Mouse (Mus musculus): ENCODE measurements around the gene Stk10. TPM values are rescaled to one million over a fixed set of nuclear protein-coding genes. Genes with fewer than 3 reads are reported as not detected.

Gene Stk10
- polyA plus RNA-seq, 1 experiment: 7.2 TPM

DNA sequence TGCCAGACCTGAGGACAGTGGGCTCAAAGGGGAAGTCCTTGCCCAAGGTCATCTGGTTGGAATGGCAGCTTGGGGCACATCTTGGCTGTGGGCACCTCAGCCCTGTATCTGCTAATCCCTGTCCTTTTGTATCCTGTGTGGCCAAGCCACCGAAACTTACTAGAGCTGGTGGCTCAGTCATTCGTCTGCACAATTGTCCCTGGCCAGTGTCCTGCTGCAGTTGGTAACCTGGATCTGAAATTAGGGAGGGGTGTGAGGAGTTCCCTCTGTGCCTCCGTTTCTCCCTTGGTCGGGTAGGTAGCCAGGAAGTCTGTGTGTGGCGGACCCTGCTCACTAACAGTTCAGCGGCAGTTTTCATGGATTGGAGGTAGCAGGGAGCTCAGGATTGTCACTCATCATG lies 57.1 kb downstream of the Stk10 start:
- H3K4me3 ChIP-seq (ENCODE audit: low read depth, low read length): no peak overlapping the region
- no peaks in the 10 kb centered on the region for H3K36me3 ChIP-seq (ENCODE audit: control insufficient read depth, insufficient read depth, low read length, poor library complexity, severe bottlenecking)
- H3K9me3 ChIP-seq (replicated peaks; ENCODE audit: control insufficient read depth, insufficient read depth, low read length, poor library complexity, severe bottlenecking): no peaks in the 10 kb centered on the region
- no peak overlapping the region for H3K27ac ChIP-seq (ENCODE audit: insufficient read depth, low read length)
- TF ChIP-seq POLR2A (IDR thresholded peaks at IDR 0.05; ENCODE audit: insufficient read depth, low read length) (no peak), EP300 (IDR thresholded peaks at IDR 0.05; ENCODE audit: insufficient read depth, low read depth, low read length) (no peak), CTCF (IDR thresholded peaks at IDR 0.05; ENCODE audit: low read depth, low read length) (no peak)
- H3K27me3 ChIP-seq (ENCODE audit: control insufficient read depth, insufficient read depth, low read length, poor library complexity, severe bottlenecking): no peaks in the 10 kb centered on the region
- H3K9ac ChIP-seq (ENCODE audit: low read depth, poor library complexity, severe bottlenecking): no peak overlapping the region
- H3K4me1 ChIP-seq (ENCODE audit: control insufficient read depth, insufficient read depth, low read length): no peaks in the 10 kb centered on the region

DNA sequence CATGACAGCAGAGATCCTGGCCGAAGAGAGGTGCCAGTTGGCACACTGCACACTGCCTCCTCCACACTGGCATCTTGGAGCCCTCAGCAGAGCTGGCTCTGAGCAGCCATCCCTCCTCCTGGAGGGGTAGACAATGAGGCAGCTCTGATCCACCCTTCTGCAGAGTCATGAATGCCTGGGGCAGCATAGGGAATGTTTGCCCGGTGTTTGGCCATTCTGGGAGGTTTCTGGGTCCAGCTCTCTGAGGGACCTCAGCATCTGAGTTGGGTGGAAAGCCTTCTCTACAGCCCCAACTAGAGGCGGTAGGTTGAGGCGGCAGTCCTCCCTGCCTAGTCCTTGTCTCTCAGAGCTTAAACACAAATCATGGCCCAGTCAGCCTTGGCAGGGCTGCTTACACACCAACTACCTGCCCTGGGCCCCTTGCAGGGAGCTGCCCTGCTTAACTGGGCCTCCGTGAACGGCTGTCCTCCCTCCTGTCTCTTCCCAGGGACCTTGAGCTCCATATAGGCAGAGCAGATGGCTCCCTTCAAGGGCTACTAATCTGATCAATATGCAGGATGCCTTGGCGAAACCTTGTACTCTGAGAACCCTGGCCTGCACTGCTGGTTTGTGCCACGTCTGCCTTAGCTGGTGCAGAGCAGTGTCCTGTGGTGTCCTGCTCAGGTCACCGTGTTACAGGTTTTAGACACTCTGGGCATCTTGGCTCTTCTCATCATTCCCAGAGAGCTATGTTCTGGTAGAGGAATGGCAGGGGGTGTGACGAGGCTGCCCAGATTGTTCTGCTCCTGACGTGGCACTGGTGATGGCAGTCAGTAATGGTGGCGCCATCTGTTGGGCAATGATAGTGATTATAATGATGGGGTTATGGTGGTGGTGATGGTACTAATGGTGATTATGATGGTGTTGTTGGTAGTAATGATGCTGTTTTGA lies 59.1 kb downstream of the Stk10 start:
- Histone ChIP-seq H3K4me3 (ENCODE audit: low read depth, low read length) (no peak overlapping the region), H3K4me1 (ENCODE audit: control insufficient read depth, insufficient read depth, low read length) (no peaks in the 10 kb centered on the region), H3K36me3 (ENCODE audit: control insufficient read depth, insufficient read depth, low read length, poor library complexity, severe bottlenecking) (no peaks in the 10 kb centered on the region), H3K9me3 (replicated peaks; ENCODE audit: control insufficient read depth, insufficient read depth, low read length, poor library complexity, severe bottlenecking) (no peaks in the 10 kb centered on the region), H3K27ac (ENCODE audit: insufficient read depth, low read length) (no peak overlapping the region), H3K27me3 (ENCODE audit: control insufficient read depth, insufficient read depth, low read length, poor library complexity, severe bottlenecking) (no peaks in the 10 kb centered on the region), H3K9ac (ENCODE audit: low read depth, poor library complexity, severe bottlenecking) (no peak overlapping the region)
- TF ChIP-seq CTCF (IDR thresholded peaks at IDR 0.05; ENCODE audit: low read depth, low read length) (peak; percentile 63), EP300 (IDR thresholded peaks at IDR 0.05; ENCODE audit: insufficient read depth, low read depth, low read length) (no peak)

DNA sequence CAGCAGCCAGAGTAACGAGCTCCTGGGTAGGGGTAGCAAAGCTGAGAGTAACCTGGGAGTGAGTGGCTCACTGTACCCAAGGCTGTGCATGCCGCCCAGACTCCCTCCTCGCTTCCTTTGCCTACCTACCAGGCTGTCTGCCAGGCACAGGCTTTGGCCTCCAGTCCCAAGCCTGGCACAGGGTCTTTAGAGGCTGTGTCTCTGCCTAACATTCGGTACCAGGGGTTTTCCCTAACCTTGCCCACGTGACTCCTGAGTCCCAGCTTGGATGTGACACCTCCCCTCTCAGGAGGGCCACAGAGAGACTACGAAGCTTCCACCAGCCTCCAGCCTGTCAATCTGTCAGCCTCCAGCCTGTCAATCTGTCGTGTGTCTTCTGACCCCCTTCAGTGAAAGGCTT lies 60.0 kb downstream of the Stk10 start:
- H3K9ac ChIP-seq (ENCODE audit: low read depth, poor library complexity, severe bottlenecking): no peak overlapping the region
- H3K36me3 ChIP-seq (ENCODE audit: control insufficient read depth, insufficient read depth, low read length, poor library complexity, severe bottlenecking): no peaks in the 10 kb centered on the region
- no peaks in the 10 kb centered on the region for H3K4me1 ChIP-seq (ENCODE audit: control insufficient read depth, insufficient read depth, low read length)
- H3K27ac ChIP-seq (ENCODE audit: insufficient read depth, low read length): no peak overlapping the region
- no peak for TF ChIP-seq EP300 (IDR thresholded peaks at IDR 0.05; ENCODE audit: insufficient read depth, low read depth, low read length)
- TF ChIP-seq POLR2A (IDR thresholded peaks at IDR 0.05; ENCODE audit: insufficient read depth, low read length): no peak
- TF ChIP-seq CTCF (IDR thresholded peaks at IDR 0.05; ENCODE audit: low read depth, low read length): no peak
- H3K27me3 ChIP-seq (ENCODE audit: control insufficient read depth, insufficient read depth, low read length, poor library complexity, severe bottlenecking): no peaks in the 10 kb centered on the region
- no peaks in the 10 kb centered on the region for H3K9me3 ChIP-seq (replicated peaks; ENCODE audit: control insufficient read depth, insufficient read depth, low read length, poor library complexity, severe bottlenecking)
- H3K4me3 ChIP-seq (ENCODE audit: low read depth, low read length): no peak overlapping the region

DNA sequence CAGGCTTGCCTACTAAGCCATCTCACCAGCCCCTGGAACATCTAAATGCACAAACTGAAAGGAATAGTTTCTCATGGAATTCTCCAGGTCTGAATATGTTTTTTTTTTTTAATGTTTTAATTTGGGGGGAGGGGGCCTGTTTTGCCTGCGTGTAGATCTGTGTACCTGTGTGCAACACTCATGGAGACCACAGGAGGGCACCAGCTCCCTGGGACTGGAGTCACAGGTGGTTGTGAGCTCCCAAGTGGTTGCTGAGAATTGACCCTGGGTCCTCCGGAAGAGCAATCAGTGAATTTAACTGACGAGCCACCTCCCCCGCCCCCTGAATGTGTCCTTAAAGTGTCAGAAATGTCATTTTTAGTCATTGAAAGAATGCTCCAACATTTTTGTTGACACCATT lies 61.0 kb downstream of the Stk10 start:
- Histone ChIP-seq H3K4me1 (ENCODE audit: control insufficient read depth, insufficient read depth, low read length) (no peaks in the 10 kb centered on the region), H3K36me3 (ENCODE audit: control insufficient read depth, insufficient read depth, low read length, poor library complexity, severe bottlenecking) (no peaks in the 10 kb centered on the region), H3K9ac (ENCODE audit: low read depth, poor library complexity, severe bottlenecking) (no peak overlapping the region), H3K27me3 (ENCODE audit: control insufficient read depth, insufficient read depth, low read length, poor library complexity, severe bottlenecking) (no peaks in the 10 kb centered on the region), H3K4me3 (ENCODE audit: low read depth, low read length) (no peak overlapping the region), H3K27ac (ENCODE audit: insufficient read depth, low read length) (no peak overlapping the region), H3K9me3 (replicated peaks; ENCODE audit: control insufficient read depth, insufficient read depth, low read length, poor library complexity, severe bottlenecking) (no peaks in the 10 kb centered on the region)
- TF ChIP-seq EP300 (IDR thresholded peaks at IDR 0.05; ENCODE audit: insufficient read depth, low read depth, low read length) (no peak), CTCF (IDR thresholded peaks at IDR 0.05; ENCODE audit: low read depth, low read length) (peak; percentile 47)

- Histone ChIP-seq H3K4me1 (ENCODE audit: control insufficient read depth, insufficient read depth, low read length) (peaks cover 2% of the 10 kb centered on the region), H3K27ac (ENCODE audit: insufficient read depth, low read length) (no peak overlapping the region)
- TF ChIP-seq CTCF (IDR thresholded peaks at IDR 0.05; ENCODE audit: low read depth, low read length) (no peak), POLR2A (IDR thresholded peaks at IDR 0.05; ENCODE audit: insufficient read depth, low read length) (no peak), EP300 (IDR thresholded peaks at IDR 0.05; ENCODE audit: insufficient read depth, low read depth, low read length) (no peak)
Measured at GRCm38 (mm10) chr11:32600371-32600770, 67.3 kb downstream of the Stk10 start.

DNA sequence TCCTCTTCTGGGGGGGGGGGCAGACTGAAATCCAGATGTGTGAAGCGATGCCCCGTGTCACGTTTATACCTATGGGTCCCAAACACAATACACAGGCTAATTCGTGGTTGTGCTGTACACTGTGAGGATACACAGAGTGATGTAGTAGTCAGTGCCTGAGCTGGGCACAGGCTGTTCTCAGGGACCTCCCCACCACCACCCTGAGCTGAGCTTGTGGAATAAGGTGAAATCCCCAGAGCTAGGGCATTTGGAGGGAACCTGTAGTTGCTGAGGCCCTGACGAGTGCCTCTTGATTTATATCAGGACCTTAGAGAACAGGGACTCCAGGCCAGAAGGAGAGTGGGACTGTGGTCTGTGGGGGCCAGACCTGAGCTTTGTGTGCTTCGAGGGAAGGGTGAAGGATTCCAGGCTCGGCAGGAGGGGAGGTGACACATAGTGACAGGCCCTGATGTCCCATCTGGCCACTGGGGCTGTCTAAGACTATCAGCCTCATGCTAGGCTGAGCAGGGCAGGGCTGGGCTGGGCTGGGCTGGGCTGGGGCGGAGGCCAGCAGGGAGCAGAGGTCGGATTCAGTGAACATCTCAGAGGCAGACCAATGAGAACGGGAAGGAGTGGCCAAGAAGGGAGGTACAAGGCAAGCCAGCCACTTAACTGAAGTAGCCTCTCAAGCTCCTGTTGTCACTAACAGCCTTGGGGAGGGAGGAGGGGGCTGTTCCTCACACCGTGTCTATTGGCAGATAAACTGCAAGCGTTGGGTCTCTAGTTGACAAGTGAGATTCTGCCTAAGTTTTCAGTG lies 68.6 kb downstream of the Stk10 start:
- no peaks in the 10 kb centered on the region for H3K27me3 ChIP-seq (ENCODE audit: control insufficient read depth, insufficient read depth, low read length, poor library complexity, severe bottlenecking)
- no peak for TF ChIP-seq CTCF (IDR thresholded peaks at IDR 0.05; ENCODE audit: low read depth, low read length)
- TF ChIP-seq POLR2A (IDR thresholded peaks at IDR 0.05; ENCODE audit: insufficient read depth, low read length): no peak
- no peak for TF ChIP-seq EP300 (IDR thresholded peaks at IDR 0.05; ENCODE audit: insufficient read depth, low read depth, low read length)
- no peaks in the 10 kb centered on the region for H3K9me3 ChIP-seq (replicated peaks; ENCODE audit: control insufficient read depth, insufficient read depth, low read length, poor library complexity, severe bottlenecking)
- H3K4me1 ChIP-seq (ENCODE audit: control insufficient read depth, insufficient read depth, low read length): peaks cover 2% of the 10 kb centered on the region
- no peak overlapping the region for H3K4me3 ChIP-seq (ENCODE audit: low read depth, low read length)
- H3K27ac ChIP-seq (ENCODE audit: insufficient read depth, low read length): no peak overlapping the region
- H3K36me3 ChIP-seq (ENCODE audit: control insufficient read depth, insufficient read depth, low read length, poor library complexity, severe bottlenecking): no peaks in the 10 kb centered on the region
- no peak overlapping the region for H3K9ac ChIP-seq (ENCODE audit: low read depth, poor library complexity, severe bottlenecking)

More at GRCm38 (mm10) chr11:32600371-32600770, 67.3 kb downstream of the Stk10 start:
- Histone ChIP-seq H3K9me3 (replicated peaks; ENCODE audit: control insufficient read depth, insufficient read depth, low read length, poor library complexity, severe bottlenecking) (no peaks in the 10 kb centered on the region), H3K9ac (ENCODE audit: low read depth, poor library complexity, severe bottlenecking) (no peak overlapping the region), H3K4me3 (ENCODE audit: low read depth, low read length) (no peak overlapping the region), H3K27me3 (ENCODE audit: control insufficient read depth, insufficient read depth, low read length, poor library complexity, severe bottlenecking) (no peaks in the 10 kb centered on the region), H3K36me3 (ENCODE audit: control insufficient read depth, insufficient read depth, low read length, poor library complexity, severe bottlenecking) (no peaks in the 10 kb centered on the region)
